Mouse (Mus musculus): ENCODE data around the gene Dcun1d2.

GRCm38 (mm10) chr8:13226288-13226687, 61.6 kb downstream of the Dcun1d2 start:
- TF ChIP-seq CTCF (IDR thresholded peaks at IDR 0.05; ENCODE audit: extremely low read depth, insufficient read depth, insufficient read length, insufficient replicate concordance) (no peak), POLR2A (IDR thresholded peaks at IDR 0.05; ENCODE audit: low read depth, low read length) (no peak)
